9 mouse cellular contexts compared by ENCODE assay signal in genomic region chr15:84639072-84639450, GRCm38 (mm10). TPM values are rescaled to one million over a fixed set of nuclear protein-coding genes. Genes with fewer than 3 reads are reported as not detected.
DNase-seq lines count a peak whose midpoint lies in the region; ATAC-seq and TF ChIP-seq lines count a peak whose summit lies in the region.
"Had no signal": no experiment of that assay in that cellular context is flagged by ENCODE, and none has a peak within 500 bp of the region (broad histone marks: within the 10 kb centered on the region; RNA-seq: fewer than 3 reads in every experiment).

No protein-coding gene starts in this region.

- H3K27me3 ChIP-seq in heart, postnatal 0 days (ENCODE audit: control insufficient read depth, insufficient read depth, low read length) = peaks cover 3% of the 10 kb centered on the region; the same call in 1 of the 2 replicates
- H3K27me3 ChIP-seq in embryonic facial prominence, embryonic 14.5 days (replicated peaks; ENCODE audit: control insufficient read depth, insufficient read depth, low read length) = no peaks in the 10 kb centered on the region
- H3K27me3 ChIP-seq in liver, postnatal 0 days (ENCODE audit: insufficient read depth, low read length) = no peaks in the 10 kb centered on the region

- H3K36me3 ChIP-seq in heart, postnatal 0 days (replicated peaks; ENCODE audit: control insufficient read depth, insufficient read depth, low read length) = no peaks in the 10 kb centered on the region
- no peaks in the 10 kb centered on the region for H3K36me3 ChIP-seq in embryonic facial prominence, embryonic 14.5 days (ENCODE audit: control insufficient read depth, insufficient read depth, low read length)
- H3K36me3 ChIP-seq in liver, postnatal 0 days (replicated peaks; ENCODE audit: insufficient read depth, low read length) = no peaks in the 10 kb centered on the region

- no peak for DNase-seq in heart, postnatal 0 days (ENCODE audit: low spot score)
- DNase-seq in heart, adult 9 months (ENCODE audit: low spot score in 2 of 2) = no peak
- DNase-seq in lung, postnatal 10 days = peak; percentile 22
- no peak for DNase-seq in lung, postnatal 4 days
- no peak for DNase-seq in embryonic facial prominence, embryonic 14.5 days (ENCODE audit: low spot score)
- DNase-seq in liver, postnatal 0 days = no peak
- DNase-seq in left cerebral cortex, postnatal 25 days (ENCODE audit: low spot score in 2 of 2) = no peak
- DNase-seq in gastrocnemius, adult 18-20 months (ENCODE audit: low spot score) = no peak

- no peak overlapping the region for H3K9ac ChIP-seq in heart, postnatal 0 days (replicated peaks; ENCODE audit: low read depth, low read length)
- no peak overlapping the region for H3K9ac ChIP-seq in embryonic facial prominence, embryonic 14.5 days (ENCODE audit: low read depth, low read length)
- H3K9ac ChIP-seq in liver, postnatal 0 days (replicated peaks) = no peak overlapping the region

- H3K4me2 ChIP-seq in heart, postnatal 0 days (ENCODE audit: low read depth, low read length) = no peak overlapping the region
- H3K4me2 ChIP-seq in embryonic facial prominence, embryonic 14.5 days (ENCODE audit: low read depth, low read length) = no peak overlapping the region
- H3K4me2 ChIP-seq in liver, postnatal 0 days (ENCODE audit: low read depth, low read length) = no peak overlapping the region

- WGBS in heart, postnatal 0 days = 38% methylated on average over 5 of the region's 5 CpGs
- 30% methylated on average over 5 of the region's 5 CpGs for WGBS in embryonic facial prominence, embryonic 14.5 days
- 21% methylated on average over 5 of the region's 5 CpGs for WGBS in liver, postnatal 0 days (ENCODE audit: insufficient replicate concordance)

- H3K4me1 ChIP-seq in heart, postnatal 0 days (ENCODE audit: control insufficient read depth, insufficient read depth) = peaks cover 23% of the 10 kb centered on the region
- H3K4me1 ChIP-seq in embryonic facial prominence, embryonic 14.5 days (ENCODE audit: control insufficient read depth, insufficient read depth, low read length) = peaks cover 10% of the 10 kb centered on the region
- peaks cover 8% of the 10 kb centered on the region for H3K4me1 ChIP-seq in liver, postnatal 0 days (ENCODE audit: insufficient read depth)

- peak overlapping the region; percentile 80 for H3K27ac ChIP-seq in heart, postnatal 0 days (ENCODE audit: low read depth)
- H3K27ac ChIP-seq in embryonic facial prominence, embryonic 14.5 days (replicated peaks; ENCODE audit: low read depth, low read length) = peak overlapping the region; percentile 86
- peak overlapping the region; percentile 44 for H3K27ac ChIP-seq in liver, postnatal 0 days (ENCODE audit: low read depth)

- intact Hi-C loops in left cerebral cortex, postnatal 25 days (cut with DNase I) = no loop called here

- peak; percentile 5; the same call in 1 of the 2 replicates for ATAC-seq in heart, postnatal 0 days (ENCODE audit: insufficient read depth, low read depth)
- no peak for ATAC-seq in embryonic facial prominence, embryonic 14.5 days (ENCODE audit: low read depth)
- ATAC-seq in liver, postnatal 0 days = no peak

- no peak for TF ChIP-seq EP300 in heart, postnatal 0 days (IDR thresholded peaks at IDR 0.05; ENCODE audit: low read depth)
- TF ChIP-seq EP300 in liver, postnatal 0 days (IDR thresholded peaks at IDR 0.05; ENCODE audit: low read depth) = no peak

- no peaks in the 10 kb centered on the region for H3K9me3 ChIP-seq in heart, postnatal 0 days (replicated peaks; ENCODE audit: control insufficient read depth, low read length)
- no peaks in the 10 kb centered on the region for H3K9me3 ChIP-seq in embryonic facial prominence, embryonic 14.5 days (ENCODE audit: control insufficient read depth, low read length)
- H3K9me3 ChIP-seq in liver, postnatal 0 days (ENCODE audit: low read length) = no peaks in the 10 kb centered on the region

- no peak overlapping the region for H3K4me3 ChIP-seq in heart, postnatal 0 days (ENCODE audit: low read depth, low read length)
- H3K4me3 ChIP-seq in embryonic facial prominence, embryonic 14.5 days (ENCODE audit: low read depth, low read length) = no peak overlapping the region
- H3K4me3 ChIP-seq in liver, postnatal 0 days (ENCODE audit: low read depth, low read length) = no peak overlapping the region
- H3K4me3 ChIP-seq: erythroblast, embryonic 14.5 days had no signal

- TF ChIP-seq CTCF in heart, postnatal 0 days (IDR thresholded peaks at IDR 0.05; ENCODE audit: low read depth) = no peak
- no peak for TF ChIP-seq CTCF in liver, postnatal 0 days (IDR thresholded peaks at IDR 0.05; ENCODE audit: low read depth)

RNA-seq across cellular contexts. Expression of gene Prr5, which starts 30.4 kb away (rescaled TPM):
- 7.3 and 14.8 TPM in 2 replicates for total RNA-seq in heart, postnatal 0 days (2014; rRNA removed; ENCODE audit: low replicate concordance)
- 5.6 and 6.5 TPM in 2 replicates for polyA plus RNA-seq in heart, postnatal 0 days (2015; fragmentation: Nextera tagmentation; extraction: Ambion mirVana)
- polyA plus RNA-seq in embryonic facial prominence, embryonic 14.5 days (2014; fragmentation: Nextera tagmentation; extraction: Ambion mirVana) = 26.4 and 31.8 TPM in 2 replicates
- polyA plus RNA-seq in liver, postnatal 0 days (2015; fragmentation: Nextera tagmentation; extraction: Ambion mirVana) = 4.3 and 5.5 TPM in 2 replicates
- total RNA-seq in left cerebral cortex, postnatal 25 days (2021) = 10 to 100 TPM; 11.6 to 13.2 TPM
- total RNA-seq in gastrocnemius, adult 18-20 months (2021) = 1 to 10 TPM; 2.4 to 3.2 TPM
